Mouse (Mus musculus) thymus, adult 2 months (tissue): ENCODE data around the gene Kank3.

Experiments
- CTCF ChIP-seq: fragments of 200-500 bp; IDR thresholded peaks from 2 replicates; pipeline ENCODE4 v1.5.1; 2012; ENCODE audit warnings: mild to moderate bottlenecking, control low read depth, low read length, moderate library complexity, borderline replicate concordance; ENCODE audit not compliant: control insufficient read depth, poor library complexity, insufficient read depth; ENCODE audit errors: extremely low read depth
- POLR2A ChIP-seq: fragments of 200-500 bp; IDR thresholded peaks from 2 replicates; pipeline ENCODE4 v1.6.1; 2012; ENCODE audit warnings: mild to moderate bottlenecking, low read length, control low read depth, moderate library complexity; ENCODE audit not compliant: control insufficient read depth, poor library complexity, insufficient read depth; ENCODE audit errors: extremely low read depth

DNA sequence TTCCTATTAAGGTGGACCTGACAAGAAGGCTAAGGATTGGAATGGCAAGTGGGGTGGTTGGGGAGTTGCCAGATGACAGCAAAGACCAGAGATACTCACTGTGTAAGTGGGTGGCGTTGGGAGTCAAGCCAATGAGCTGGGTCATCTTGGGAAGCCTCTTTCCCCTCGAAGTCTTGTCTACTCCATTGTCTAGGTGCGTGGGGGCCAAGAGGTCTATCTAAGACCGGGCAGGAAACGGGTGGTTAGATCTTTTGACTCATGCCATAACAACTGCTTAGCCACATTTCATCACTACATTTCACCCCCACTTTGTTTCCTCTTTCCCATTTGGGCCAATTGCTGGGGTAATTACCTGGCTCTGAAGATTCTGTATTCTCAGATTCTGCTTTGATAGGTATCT lies 29.9 kb upstream of the Kank3 start:
- no peak for TF ChIP-seq POLR2A
- no peak for TF ChIP-seq CTCF
